Mouse (Mus musculus) myocyte (in vitro differentiated cells): ENCODE results near the gene Dennd4a.

ENCODE experiments used
- CEBPB ChIP-seq: IDR thresholded peaks from 2 replicates; pipeline ENCODE4 v1.6.1; 2011; ENCODE audit warnings: mild to moderate bottlenecking, moderate library complexity; ENCODE audit not compliant: poor library complexity, insufficient read depth, severe bottlenecking
- E2F4 ChIP-seq: IDR thresholded peaks from one replicate; pipeline ENCODE4 v1.6.1; 2011; ENCODE audit warnings: mild to moderate bottlenecking, control low read depth, moderate library complexity; ENCODE audit not compliant: insufficient read depth
- MAX ChIP-seq: IDR thresholded peaks from one replicate; pipeline ENCODE4 v1.6.1; 2011; ENCODE audit warnings: low read depth, mild to moderate bottlenecking, control low read depth
- MYOD1 ChIP-seq, 3 experiments: IDR thresholded peaks; one replicate each; pipeline ENCODE4 v1.6.1; 2011; ENCODE audit warnings: control low read depth in 2 of 3, low read depth in 2 of 3, mild to moderate bottlenecking in 2 of 3, moderate library complexity in 1 of 3; ENCODE audit not compliant: insufficient read length in 2 of 3, control insufficient read depth in 1 of 3
- MYOG ChIP-seq, 3 experiments: IDR thresholded peaks; one replicate each; pipeline ENCODE4 v1.6.1; 2011; ENCODE audit warnings: control low read depth in 2 of 3, low read depth in 2 of 3, mild to moderate bottlenecking in 2 of 3; ENCODE audit not compliant: insufficient read length in 2 of 3, control insufficient read depth in 1 of 3, insufficient read depth in 1 of 3
- POLR2A ChIP-seq: IDR thresholded peaks from one replicate; pipeline ENCODE4 v1.6.1; 2011; ENCODE audit warnings: low read depth, mild to moderate bottlenecking, control low read depth, moderate library complexity; ENCODE audit not compliant: insufficient read length
- POLR2AphosphoS2 ChIP-seq: IDR thresholded peaks from one replicate; pipeline ENCODE4 v1.6.1; 2011; ENCODE audit warnings: low read depth, control low read depth; ENCODE audit not compliant: insufficient read length
- REST ChIP-seq: IDR thresholded peaks from one replicate; pipeline ENCODE4 v1.6.1; 2011; ENCODE audit warnings: mild to moderate bottlenecking, control low read depth, moderate library complexity; ENCODE audit not compliant: insufficient read depth, insufficient read length
- SRF ChIP-seq: IDR thresholded peaks from one replicate; pipeline ENCODE4 v1.6.1; 2011; ENCODE audit warnings: low read depth; ENCODE audit not compliant: control insufficient read depth, insufficient read length
- TCF12 ChIP-seq: IDR thresholded peaks from one replicate; pipeline ENCODE4 v1.6.1; 2011; ENCODE audit warnings: mild to moderate bottlenecking, control low read depth; ENCODE audit not compliant: poor library complexity, insufficient read depth, severe bottlenecking
- TCF3 ChIP-seq: IDR thresholded peaks from one replicate; pipeline ENCODE4 v1.6.1; 2011; ENCODE audit warnings: low read depth, control low read depth; ENCODE audit not compliant: insufficient read length
- USF1 ChIP-seq: IDR thresholded peaks from one replicate; pipeline ENCODE4 v1.6.1; 2011; ENCODE audit warnings: low read depth, mild to moderate bottlenecking, control low read depth, moderate library complexity

- TF ChIP-seq MYOD1 (IDR thresholded peaks at IDR 0.05; ENCODE audit: control insufficient read depth in 1 of 3, insufficient read length in 2 of 3, low read depth in 2 of 3) (no peak), CEBPB (no peak), USF1 (no peak), MAX (no peak), POLR2A (no peak), POLR2AphosphoS2 (no peak), REST (no peak), TCF12 (no peak), MYOG (IDR thresholded peaks at IDR 0.05; ENCODE audit: control insufficient read depth in 1 of 3, insufficient read depth in 1 of 3, insufficient read length in 2 of 3, low read depth in 2 of 3) (no peak), TCF3 (no peak), SRF (no peak), E2F4 (no peak)
Measured at GRCm38 (mm10) chr9:64771236-64771635, 39.9 kb upstream of the Dennd4a start.
